Mouse (Mus musculus): ENCODE measurements around the gene Arhgap6. TPM values are rescaled to one million over a fixed set of nuclear protein-coding genes. Genes with fewer than 3 reads are reported as not detected.

Gene Arhgap6
- total RNA-seq, 2 experiments from 2014 or later: 2.3 to 2.8 TPM

DNA sequence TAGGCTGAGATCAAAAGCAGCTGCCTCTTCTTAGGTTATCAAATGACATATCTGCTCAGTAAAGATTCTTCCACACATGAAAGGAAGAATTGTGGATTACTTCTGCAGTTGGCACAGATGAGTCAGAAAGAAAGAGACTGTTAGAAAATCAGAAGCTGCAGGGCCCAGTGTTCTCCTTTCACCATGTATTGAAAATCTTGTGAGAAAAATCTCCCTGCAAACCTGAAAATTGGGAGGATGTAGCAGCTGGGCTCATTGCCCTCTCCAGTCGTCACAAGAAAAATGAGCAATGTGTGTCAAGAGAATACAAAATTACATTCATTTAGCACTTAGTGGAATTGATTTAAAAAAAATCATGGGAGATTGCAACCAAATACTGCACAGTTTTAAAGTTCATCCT is 180.5 kb downstream of the Arhgap6 start:
- intact Hi-C loops (cut with DNase I): no loop called here
- DNase-seq: no peak

DNA sequence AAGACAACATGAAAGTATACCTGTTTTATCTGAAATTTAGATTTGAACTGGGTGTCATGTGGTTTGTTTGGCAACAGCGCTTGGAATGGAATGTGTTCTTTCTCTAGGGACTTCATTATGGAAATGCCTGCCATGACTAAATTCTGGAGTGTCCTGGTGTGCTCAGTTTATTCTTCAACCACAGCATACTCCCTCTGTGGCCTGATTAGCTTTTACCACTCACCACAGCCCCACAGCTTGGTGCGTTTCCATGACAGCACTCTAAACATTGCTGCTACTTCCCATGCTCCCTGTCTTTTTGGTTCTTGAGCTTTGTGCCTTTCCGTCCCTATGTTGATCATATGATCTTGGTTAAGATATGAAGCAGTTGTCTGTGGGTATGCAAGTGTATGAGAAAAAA is 182.9 kb downstream of the Arhgap6 start:
- DNase-seq: no peak
- intact Hi-C loops (cut with DNase I): no loop called here

DNA sequence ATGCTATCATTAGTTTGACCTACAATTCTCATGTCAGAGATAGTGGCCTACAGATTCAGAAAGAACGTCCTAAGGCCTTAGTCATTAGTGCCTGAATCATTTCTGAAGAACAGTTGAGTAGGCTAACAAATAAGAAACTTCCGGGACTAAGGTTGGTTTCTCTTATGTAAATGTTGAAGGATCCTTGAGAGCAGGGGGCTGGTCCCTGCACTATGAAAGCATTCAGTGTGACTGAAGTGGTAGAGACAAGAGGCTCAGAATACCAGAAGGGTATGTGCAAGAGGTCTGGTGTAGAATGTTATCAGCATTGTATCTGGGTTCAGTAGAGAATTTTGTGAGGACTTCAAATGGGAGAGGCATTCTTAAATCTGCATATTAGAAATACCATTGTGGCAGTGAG is 185.5 kb downstream of the Arhgap6 start:
- DNase-seq: no peak
- intact Hi-C loops (cut with DNase I): no loop called here

DNA sequence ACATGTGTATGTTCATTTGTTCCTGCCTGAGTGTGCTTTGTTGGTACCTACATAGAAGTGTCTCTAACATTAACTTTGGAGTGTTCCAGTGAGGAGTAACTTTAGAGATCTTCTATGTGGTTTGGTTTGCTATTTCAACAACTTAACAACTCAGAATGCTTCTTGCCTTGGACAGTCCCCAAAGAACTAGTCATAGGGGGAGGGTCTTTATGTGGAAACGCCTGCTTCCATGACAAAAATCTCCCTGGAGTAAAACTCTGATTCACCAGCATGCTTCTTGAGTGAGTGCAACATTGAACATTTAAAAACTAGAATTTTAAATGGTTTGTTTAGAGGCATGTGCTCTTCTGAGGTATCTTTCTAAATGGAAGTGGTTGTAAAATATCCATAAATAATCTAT is 212.2 kb downstream of the Arhgap6 start:
- intact Hi-C loops (cut with DNase I): no loop called here
- no peak for DNase-seq

DNA sequence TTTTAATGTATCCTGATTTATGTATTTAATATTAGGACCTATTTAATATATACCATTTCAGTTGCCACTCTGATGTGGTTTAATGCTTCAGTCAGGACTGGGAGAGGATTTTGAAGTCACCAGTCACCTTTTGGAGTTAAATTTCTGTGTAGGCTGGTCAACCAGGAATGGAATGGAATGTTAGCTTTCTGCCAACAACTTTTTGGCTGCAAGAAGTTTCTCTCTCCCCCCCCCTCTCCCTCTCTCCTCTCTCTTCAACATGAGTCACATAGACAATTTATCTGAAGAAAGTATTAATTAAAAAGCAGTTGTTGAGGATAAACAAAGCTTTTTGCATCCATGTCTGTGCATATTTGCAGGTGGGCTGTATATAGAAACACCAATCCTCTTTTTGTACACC is 217.8 kb downstream of the Arhgap6 start:
- DNase-seq: no peak
- intact Hi-C loops (cut with DNase I): no loop called here

DNA sequence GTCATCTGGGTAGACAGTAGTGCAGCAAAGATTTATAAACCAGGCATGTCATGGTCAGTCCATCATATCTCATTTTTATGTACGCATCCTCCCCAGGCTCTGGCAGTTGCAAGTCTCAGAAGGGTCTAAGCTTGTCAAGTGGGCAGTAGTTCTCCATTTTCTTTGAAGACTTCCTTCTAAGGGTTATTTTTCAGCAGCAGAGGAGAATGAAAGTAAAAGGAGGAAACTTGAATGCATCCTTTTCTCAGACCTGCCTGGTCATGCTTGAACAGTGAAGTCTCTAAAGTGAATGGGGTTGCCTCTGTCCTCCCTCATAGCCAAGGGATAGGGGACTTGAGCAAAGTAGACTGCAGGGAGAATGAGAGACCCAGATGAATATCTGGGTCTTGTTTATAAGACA is 239.5 kb downstream of the Arhgap6 start:
- DNase-seq: no peak
- intact Hi-C loops (cut with DNase I): no loop called here

DNA sequence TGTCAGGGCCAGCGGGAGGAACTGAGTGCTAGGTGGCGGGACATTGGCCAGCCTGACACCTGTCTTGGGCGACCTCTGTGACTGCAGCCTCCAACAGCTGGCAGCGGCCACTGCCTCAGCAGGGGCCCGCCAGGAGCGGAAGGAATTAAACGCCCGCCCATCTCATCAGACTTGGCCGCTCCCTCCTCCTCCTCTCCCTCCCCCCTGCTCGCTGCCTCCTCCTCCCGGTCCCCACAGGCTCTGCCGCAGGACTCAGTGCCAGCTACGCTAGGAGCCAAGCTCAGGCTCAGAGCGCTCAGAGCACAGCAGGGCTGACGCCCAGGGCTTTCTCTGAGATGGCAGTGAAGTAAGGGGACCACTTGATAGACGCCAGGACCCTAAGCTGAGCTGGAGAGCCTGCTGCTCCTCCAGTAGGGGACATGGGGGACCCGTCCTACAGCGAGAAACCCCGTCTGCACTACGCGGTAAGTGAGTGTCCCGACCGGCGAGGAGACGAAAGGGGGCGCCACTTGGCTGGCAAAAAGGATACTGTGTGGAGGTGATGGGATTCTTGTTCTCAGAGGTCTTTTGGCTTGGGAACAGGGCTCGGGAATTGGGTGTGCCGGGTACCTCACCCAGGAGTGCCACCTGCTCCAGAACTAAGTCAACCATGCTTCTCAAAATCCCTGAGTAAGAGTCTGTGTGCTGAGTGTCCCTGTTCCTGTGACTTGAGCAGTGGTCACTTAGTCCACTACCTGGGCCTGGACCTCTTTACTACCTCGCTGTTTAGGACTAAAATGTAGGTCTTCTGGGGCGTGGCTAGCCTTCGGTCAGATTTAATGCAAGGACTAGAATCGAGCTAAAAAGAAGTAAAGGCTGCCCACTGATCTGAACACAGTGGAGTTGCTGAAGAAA is 241.8 kb downstream of the Arhgap6 start:
- intact Hi-C loops (cut with DNase I): loop anchor here (5.0 kb wide), 1 partner anchor 51 kb away; no protein-coding TSS in a partner anchor
- DNase-seq: peak; percentile 62 to 65

DNA sequence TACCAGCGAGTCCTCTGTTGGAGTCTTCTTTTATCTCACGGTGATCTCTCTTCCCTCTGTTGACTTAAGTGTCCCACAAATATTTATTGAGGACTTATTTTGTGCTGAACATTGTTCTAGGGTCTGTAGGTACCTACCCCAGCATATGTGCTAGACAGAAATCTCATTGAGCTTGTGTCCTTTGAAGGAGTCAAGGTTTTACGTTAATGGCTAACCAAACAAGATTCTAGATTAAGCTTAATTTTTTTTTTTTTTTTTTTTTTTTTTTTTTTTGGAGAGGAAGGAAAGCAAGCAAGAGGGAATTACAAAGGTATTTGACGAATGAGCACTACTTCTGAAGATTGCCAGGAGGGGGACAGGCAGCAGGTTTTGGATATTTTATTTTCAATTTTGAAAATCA is 242.5 kb downstream of the Arhgap6 start:
- intact Hi-C loops (cut with DNase I): loop anchor here (5.0 kb wide), 1 partner anchor 50 kb away; no protein-coding TSS in a partner anchor
- no peak for DNase-seq

DNA sequence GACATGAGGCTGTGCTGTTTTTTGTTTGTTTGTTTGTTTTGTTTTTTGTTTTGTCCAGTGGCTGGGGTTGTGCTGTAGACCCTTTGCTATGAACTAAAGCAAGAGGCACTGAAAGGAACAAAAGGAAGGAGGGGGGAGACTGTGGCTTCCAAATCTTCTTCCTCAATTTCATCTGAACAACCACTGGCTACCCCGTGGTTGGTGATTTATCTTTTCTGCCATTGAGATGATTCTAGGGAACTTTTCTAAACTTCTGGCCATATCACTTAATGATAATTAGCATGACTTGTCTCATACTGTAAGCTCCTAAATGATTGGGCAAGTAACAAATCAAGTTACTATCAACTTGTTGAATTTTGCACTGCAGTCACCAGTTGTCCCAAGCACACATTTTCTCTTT is 249.0 kb downstream of the Arhgap6 start:
- intact Hi-C loops (cut with DNase I): no loop called here
- no peak for DNase-seq

DNA sequence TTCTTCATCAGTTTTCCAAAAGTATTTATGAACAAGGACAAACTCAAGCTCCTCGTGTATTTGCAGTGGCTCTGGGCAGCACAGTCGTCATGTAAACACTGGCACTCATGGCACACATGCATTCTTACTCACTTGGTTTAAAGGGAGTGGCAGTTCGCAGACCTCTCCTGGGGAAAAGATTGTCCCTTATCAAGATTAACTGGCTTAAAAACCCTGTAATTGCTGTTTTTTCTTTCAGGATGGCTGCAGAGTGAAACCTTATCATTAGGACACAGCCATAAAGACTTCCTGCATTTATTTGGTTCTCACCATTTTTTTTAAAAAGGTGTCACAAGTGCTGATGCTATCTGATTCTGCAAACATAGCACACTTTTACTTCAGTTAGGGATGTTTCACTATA is 252.7 kb downstream of the Arhgap6 start:
- intact Hi-C loops (cut with DNase I): no loop called here
- DNase-seq: no peak

DNA sequence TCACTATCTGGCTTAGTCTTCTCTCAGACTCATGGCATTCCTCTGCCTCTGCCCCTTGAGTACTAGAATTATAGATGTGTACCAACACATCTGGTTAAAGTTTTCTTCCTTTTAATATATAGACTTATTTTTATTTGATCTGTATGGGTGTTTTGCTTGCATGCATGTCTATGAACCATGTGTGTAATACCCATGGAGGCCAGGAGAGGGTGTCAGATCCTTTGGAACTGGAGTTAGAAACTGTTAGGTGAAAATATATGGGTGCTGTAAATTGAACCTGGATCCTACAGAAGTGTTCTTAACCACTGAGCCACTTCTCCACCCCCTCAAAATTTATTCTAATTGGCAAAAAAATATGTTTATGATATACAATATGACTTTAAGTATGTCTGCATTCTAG is 254.7 kb downstream of the Arhgap6 start:
- DNase-seq: no peak
- intact Hi-C loops (cut with DNase I): no loop called here

DNA sequence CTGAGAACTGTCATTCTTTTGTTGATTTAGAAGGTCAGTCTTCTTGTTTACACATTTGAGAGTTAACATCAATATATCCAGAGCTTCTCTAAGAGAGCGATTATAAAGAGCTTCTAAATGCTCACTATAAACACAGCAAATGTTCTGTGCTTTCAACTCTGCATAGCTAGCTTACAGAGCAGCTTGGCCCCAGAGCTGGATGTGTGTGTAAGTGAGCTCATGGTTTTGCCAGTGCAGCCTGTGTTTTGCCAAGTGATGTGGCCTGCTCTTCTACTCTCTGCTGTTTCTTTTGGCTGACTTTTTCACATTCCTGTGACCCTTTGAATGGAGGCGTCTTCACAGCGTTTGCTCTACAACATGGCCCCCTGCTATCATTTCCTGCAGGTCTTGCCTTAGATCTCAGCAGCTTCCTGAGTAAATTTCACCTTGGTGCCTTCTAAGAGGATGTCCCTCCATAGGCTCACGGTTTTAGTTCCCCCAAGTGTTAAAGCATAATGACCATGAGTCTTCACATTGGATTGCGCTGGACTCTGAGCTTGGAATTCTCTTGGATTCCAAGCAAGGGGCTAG is 259.1 kb downstream of the Arhgap6 start:
- DNase-seq: no peak
- intact Hi-C loops (cut with DNase I): no loop called here

DNA sequence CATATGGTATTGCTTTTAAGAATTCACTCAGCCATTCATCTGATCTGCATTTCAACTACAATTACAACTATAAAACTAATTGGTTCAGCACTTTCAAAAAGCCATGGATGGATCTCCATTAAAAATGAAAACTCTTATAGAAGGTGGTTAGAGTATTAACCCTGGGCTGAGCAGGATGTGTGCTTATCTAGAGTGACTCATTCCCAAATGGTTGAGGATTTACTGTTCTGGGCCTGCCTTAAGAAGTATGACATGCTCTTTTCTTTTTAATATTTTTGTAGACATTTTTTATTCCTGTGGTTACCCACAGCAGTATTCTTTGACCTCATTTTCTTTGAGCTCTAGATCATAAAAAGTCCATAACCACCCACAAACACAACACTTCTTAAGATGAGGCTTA is 267.7 kb downstream of the Arhgap6 start:
- intact Hi-C loops (cut with DNase I): no loop called here
- no peak for DNase-seq

DNA sequence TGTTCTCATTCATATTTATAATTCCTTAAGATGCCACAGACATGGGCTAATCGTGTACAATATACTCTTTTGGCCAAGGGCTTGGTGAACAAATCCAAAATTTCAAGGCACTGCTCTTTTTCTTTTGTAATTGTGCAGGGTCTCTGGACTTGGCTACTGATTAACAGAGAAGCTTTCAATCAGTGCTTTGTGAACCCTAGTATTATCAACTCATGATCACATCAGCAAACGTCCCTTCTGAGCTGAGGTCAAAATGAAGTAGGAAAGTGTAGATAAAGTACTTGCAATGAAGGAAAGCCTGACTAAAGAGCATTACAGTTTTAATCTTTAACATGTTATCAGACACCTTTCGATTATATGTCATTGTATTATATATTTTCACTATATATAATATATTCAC is 270.4 kb downstream of the Arhgap6 start:
- no peak for DNase-seq
- intact Hi-C loops (cut with DNase I): no loop called here

DNA sequence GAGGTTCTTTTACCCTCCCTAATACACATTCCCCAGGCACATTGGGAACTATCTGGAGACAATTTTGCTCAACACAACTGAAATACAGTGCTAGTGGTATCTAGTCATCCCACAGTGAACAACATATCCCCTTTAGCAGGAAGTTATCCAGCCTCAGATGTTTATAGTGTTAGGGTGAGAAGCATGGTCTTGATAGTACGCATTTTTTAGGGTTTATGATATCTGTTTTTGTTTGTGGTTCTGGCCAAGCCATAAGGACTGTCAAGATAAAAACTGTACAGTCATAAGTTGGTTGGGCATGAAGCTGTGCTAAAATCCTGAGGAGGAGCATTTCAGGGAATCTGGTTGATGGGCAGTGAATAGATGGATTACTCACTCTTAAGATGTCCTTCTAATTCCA is 271.0 kb downstream of the Arhgap6 start:
- intact Hi-C loops (cut with DNase I): no loop called here
- DNase-seq: no peak

DNA sequence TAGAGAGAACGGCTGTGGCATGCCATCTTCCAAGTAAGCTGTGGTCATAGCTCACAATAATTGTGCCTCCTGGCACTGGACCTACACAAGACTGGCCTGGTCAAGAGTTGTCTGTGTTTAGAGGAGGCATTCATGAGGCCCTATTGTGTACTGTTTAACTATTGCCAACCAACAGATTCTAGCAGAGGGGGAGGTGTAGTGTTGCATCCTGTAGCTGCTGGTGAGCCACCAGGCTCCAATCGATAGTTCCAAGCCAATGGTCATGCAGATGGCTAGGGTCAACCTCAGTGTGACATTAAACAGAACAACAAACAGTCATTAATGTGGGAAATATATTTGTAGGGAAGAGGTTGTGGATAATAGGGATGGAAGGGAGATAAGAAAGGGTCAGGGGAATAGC is 280.1 kb downstream of the Arhgap6 start:
- intact Hi-C loops (cut with DNase I): no loop called here
- DNase-seq: no peak

DNA sequence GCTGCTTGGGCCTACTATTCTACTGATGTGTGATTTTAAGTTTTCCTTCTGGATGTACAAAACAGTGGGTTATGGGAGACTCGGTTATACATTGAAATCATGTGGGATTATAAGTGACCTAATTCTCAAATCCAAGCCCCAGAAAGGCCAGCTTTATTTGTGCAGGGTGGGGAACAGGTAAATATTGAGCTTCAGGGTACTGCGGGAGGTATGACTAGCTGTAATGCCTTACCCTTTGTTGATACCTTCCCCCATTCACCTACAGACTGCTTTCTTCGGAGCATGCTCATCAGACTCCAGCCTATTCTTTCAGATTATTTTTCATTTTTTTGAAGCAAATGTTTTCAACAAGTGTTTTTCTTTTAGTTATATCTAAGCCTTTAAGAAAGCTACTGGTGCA is 286.7 kb downstream of the Arhgap6 start:
- no peak for DNase-seq
- intact Hi-C loops (cut with DNase I): loop anchor here (10.0 kb wide), 1 partner anchor 367 kb away; no protein-coding TSS in a partner anchor

DNA sequence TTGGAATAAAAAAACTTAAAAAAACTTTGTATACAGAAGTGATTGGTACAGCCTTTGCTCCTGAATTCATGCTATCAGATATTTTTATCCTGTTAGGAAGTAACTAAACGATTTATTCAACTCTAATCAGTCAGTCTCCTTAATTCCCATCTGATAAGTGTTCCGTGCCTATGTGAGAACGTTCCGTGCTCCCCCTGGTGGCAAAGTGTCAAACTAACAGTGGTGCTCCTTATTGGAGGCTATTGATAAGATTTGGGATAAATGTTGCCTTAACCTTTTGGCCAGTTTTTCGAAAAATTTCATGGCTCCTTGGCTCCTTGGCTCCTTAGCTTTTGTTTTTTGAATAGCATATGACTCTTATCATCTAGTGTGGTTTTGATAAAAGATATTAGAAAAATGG is 291.0 kb downstream of the Arhgap6 start:
- peak; percentile 15 to 46 for DNase-seq
- intact Hi-C loops (cut with DNase I): loop anchor here (5.0 to 10.0 kb wide), 3 partner anchors 49 to 371 kb away; no protein-coding TSS in a partner anchor

DNA sequence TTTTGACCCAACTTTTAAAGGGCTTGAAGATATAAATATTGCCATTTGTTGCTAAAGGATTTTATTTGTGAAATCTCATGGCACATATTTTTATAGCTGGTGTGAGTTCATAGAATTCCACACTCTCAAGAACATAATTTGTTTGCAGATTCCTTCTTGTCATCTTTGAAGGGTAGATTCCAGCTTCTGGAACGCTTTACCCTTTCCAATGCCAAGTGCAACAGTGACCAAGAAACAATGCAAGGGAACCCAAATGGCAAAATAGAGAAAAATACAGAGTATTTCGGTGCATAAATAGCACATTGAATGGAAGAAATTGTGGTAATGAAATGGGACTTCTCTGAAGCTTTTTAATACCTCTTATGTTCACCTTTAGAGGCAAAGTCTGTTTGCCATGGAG is 294.3 kb downstream of the Arhgap6 start:
- DNase-seq: no peak
- intact Hi-C loops (cut with DNase I): loop anchor here (5.0 to 10.0 kb wide), 3 partner anchors 52 to 374 kb away; no protein-coding TSS in a partner anchor

DNA sequence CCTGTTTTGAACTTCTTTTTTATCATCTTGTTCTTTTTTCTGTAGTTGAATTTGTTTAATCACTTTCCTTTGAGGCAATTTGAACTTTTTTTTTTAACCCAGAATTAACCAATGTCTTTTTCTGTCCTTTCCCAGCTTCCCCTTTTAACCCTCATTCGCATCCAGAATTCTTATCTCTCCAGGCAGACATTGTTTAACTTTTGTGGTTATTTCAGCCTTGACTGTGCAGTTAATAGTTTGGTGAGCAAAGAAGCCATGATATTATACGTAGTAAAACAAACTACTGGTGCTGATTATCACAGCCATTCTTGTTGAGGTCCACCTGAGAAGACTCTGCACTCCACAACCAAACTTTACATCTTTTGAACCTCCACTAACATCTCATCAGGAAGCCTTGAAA is 299.7 kb downstream of the Arhgap6 start:
- intact Hi-C loops (cut with DNase I): no loop called here
- DNase-seq: no peak

DNA sequence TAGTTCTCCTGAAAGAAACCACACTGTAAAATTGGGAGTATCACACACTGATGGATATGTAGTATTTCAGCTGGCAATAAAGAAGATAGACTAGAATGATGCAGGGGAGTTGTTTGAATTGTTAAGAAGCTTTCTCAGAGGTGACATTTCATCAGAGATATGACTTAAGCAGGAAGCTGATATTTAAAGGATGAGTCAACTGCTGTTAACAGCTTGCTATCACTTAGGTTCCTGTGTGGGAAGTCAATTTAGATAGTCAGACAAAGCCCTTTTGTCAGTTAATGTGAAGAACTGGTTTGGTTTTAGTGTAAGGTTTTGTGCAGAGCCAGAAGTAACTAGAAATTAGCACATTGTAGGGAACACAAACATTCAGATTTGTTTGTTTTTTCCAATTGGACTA is 300.7 kb downstream of the Arhgap6 start:
- DNase-seq: no peak
- intact Hi-C loops (cut with DNase I): no loop called here

DNA sequence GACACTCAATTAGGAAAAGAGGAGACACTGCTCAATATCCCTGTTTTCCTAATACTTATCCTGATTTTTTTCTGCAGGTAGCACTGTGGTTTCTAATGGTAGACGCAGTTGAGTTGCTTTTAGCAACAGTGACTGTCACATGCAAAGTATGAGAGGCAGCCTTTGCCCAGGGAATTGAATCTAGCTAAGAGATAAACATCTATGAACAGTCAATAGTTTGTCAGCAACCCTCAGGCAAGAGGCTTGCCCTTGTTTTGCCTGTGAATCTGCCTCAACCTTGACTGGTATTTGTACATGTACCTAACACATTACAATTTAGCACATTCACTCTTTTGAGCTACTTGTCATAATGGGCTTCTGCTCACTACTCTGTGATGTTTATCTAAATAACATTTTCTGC is 307.8 kb downstream of the Arhgap6 start:
- intact Hi-C loops (cut with DNase I): no loop called here

More for the DNA sequence above, 307.8 kb downstream of the Arhgap6 start:
- no peak for DNase-seq

Data from gastrocnemius, postnatal 36 days (tissue).